Mouse (Mus musculus): ENCODE data around the gene Cant1.

GRCm38 (mm10) chr11:118365171-118365570 lies 53.7 kb downstream of the Cant1 start:
- TF ChIP-seq MAFK (IDR thresholded peaks at IDR 0.05; ENCODE audit: insufficient read depth, low read depth, low read length) = no peak
- no peak for TF ChIP-seq ZNF384 (IDR thresholded peaks at IDR 0.05; ENCODE audit: low read depth, low read length)
- TF ChIP-seq ZC3H11A (IDR thresholded peaks at IDR 0.05; ENCODE audit: borderline replicate concordance, low read depth, low read length) = no peak
- TF ChIP-seq CHD2 (IDR thresholded peaks at IDR 0.05; ENCODE audit: low read depth, low read length) = no peak
- no peak for TF ChIP-seq HCFC1 (IDR thresholded peaks at IDR 0.05; ENCODE audit: borderline replicate concordance, insufficient read depth, low read length)
